Mouse (Mus musculus): Measurements from ENCODE around the gene Vac14. TPM values are rescaled to one million over a fixed set of nuclear protein-coding genes. Genes with fewer than 3 reads are reported as not detected.
"Not testable (repeated sequence)": the region's sequence is repeated elsewhere in the genome, so short reads cannot be mapped to it uniquely, and the experiment has no call there.

Vac14 gene
- polyA plus RNA-seq, 1 experiment from 2014 or later = 27.7 TPM

GRCm38 (mm10) chr8:110654075-110655060 is 36.0 kb downstream of the Vac14 start:
- Histone ChIP-seq H3K27me3 (ENCODE audit: low read depth, poor library complexity, severe bottlenecking) (no peaks in the 10 kb centered on the region), H3K27ac (replicated peaks) (0 out of 2 replicates have a peak overlapping the region, but pooled peaks have one; percentile 35), H3K4me3 (no peak overlapping the region), H3K9me3 (replicated peaks) (no peaks in the 10 kb centered on the region), H3K36me3 (peaks cover 79% of the 10 kb centered on the region), H3K4me1 (peaks cover 11% of the 10 kb centered on the region)
- 64% methylated on average over 9 of the region's 9 CpGs for WGBS
- DNase-seq (ENCODE audit: low spot score) = no peak

DNA sequence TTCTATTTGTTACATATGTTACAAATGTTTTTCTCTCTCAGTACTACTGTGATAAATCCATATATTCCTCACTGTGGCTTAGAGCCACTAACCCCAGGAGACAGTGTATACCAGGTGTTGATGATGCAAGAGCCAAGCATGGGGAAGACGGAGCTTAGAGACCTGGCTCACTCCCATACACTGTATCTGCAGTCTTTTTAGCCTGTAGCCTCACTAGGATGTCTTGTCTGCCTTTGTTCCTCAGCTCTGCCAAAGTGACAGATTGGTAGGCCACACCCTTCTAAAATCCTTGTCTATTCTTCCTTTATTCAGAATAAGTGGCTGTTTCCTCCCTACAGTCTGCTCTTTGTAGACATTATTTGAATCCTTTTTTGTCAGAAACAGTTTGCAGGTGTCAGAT is 37.4 kb downstream of the Vac14 start:
- Histone ChIP-seq H3K4me1 (peaks cover 11% of the 10 kb centered on the region), H3K36me3 (peaks cover 74% of the 10 kb centered on the region), H3K27me3 (ENCODE audit: low read depth, poor library complexity, severe bottlenecking) (no peaks in the 10 kb centered on the region), H3K27ac (replicated peaks) (no peak overlapping the region), H3K4me3 (no peak overlapping the region), H3K9me3 (replicated peaks) (no peaks in the 10 kb centered on the region)
- 95% methylated on average over 1 of the region's 1 CpGs for WGBS
- DNase-seq (ENCODE audit: low spot score) = no peak

- Histone ChIP-seq H3K9me3 (replicated peaks) (no peaks in the 10 kb centered on the region), H3K36me3 (peaks cover 67% of the 10 kb centered on the region), H3K27me3 (ENCODE audit: low read depth, poor library complexity, severe bottlenecking) (no peaks in the 10 kb centered on the region), H3K27ac (replicated peaks) (no peak overlapping the region), H3K4me1 (peaks cover 11% of the 10 kb centered on the region), H3K4me3 (no peak overlapping the region)
- DNase-seq (ENCODE audit: low spot score) = no peak
- WGBS = 98% methylated on average over 2 of the region's 2 CpGs
Measured at GRCm38 (mm10) chr8:110657661-110658060, 39.3 kb downstream of the Vac14 start.

GRCm38 (mm10) chr8:110660121-110660520 is 41.7 kb downstream of the Vac14 start:
- DNase-seq (ENCODE audit: low spot score) = no peak
- Histone ChIP-seq H3K27ac (replicated peaks) (no peak overlapping the region), H3K27me3 (ENCODE audit: low read depth, poor library complexity, severe bottlenecking) (no peaks in the 10 kb centered on the region), H3K4me3 (no peak overlapping the region), H3K9me3 (replicated peaks) (no peaks in the 10 kb centered on the region), H3K4me1 (peaks cover 13% of the 10 kb centered on the region), H3K36me3 (peaks cover 47% of the 10 kb centered on the region)

DNA sequence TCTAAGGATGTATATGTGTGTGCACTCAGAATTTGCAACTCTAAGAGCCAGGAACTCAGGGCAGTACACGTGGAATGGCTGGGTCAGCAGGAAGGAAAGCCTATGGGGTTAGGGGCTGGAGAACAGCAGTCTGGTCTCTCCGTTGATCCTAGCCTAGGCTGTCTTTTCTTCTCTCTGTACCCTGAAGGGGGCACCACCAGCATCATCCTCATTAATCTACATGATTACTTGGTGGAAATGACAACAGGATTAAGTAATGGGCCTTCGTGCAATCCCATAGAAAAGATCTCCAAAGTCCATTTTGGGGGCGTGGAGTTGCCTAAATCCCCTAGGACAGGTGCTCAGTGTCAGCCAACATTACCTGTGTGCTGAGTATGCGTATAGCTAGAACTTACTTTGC is 44.2 kb downstream of the Vac14 start:
- H3K27me3 ChIP-seq (ENCODE audit: low read depth, poor library complexity, severe bottlenecking) = no peaks in the 10 kb centered on the region
- peaks cover 29% of the 10 kb centered on the region for H3K36me3 ChIP-seq
- peaks cover 13% of the 10 kb centered on the region for H3K4me1 ChIP-seq
- no peak for DNase-seq (ENCODE audit: low spot score)
- no peaks in the 10 kb centered on the region for H3K9me3 ChIP-seq (replicated peaks)
- 85% methylated on average over 5 of the region's 5 CpGs for WGBS
- no peak overlapping the region for H3K27ac ChIP-seq (replicated peaks)
- H3K4me3 ChIP-seq = no peak overlapping the region

GRCm38 (mm10) chr8:110663015-110663742 is 44.8 kb downstream of the Vac14 start:
- H3K27me3 ChIP-seq (ENCODE audit: low read depth, poor library complexity, severe bottlenecking) = no peaks in the 10 kb centered on the region
- H3K4me3 ChIP-seq = no peak overlapping the region
- WGBS = 86% methylated on average over 6 of the region's 6 CpGs
- H3K9me3 ChIP-seq (replicated peaks) = no peaks in the 10 kb centered on the region
- H3K27ac ChIP-seq (replicated peaks) = no peak overlapping the region
- H3K4me1 ChIP-seq = peaks cover 13% of the 10 kb centered on the region
- DNase-seq (ENCODE audit: low spot score) = no peak
- H3K36me3 ChIP-seq = peaks cover 23% of the 10 kb centered on the region

- H3K9me3 ChIP-seq (replicated peaks) = no peaks in the 10 kb centered on the region
- peaks cover 13% of the 10 kb centered on the region for H3K4me1 ChIP-seq
- H3K36me3 ChIP-seq = peaks cover 18% of the 10 kb centered on the region
- H3K4me3 ChIP-seq = no peak overlapping the region
- no peaks in the 10 kb centered on the region for H3K27me3 ChIP-seq (ENCODE audit: low read depth, poor library complexity, severe bottlenecking)
- 85% methylated on average over 7 of the region's 7 CpGs for WGBS
- H3K27ac ChIP-seq (replicated peaks) = no peak overlapping the region; the same call in 1 of the 2 replicates
- DNase-seq (ENCODE audit: low spot score) = no peak
Measured at GRCm38 (mm10) chr8:110664202-110664896, 46.0 kb downstream of the Vac14 start.

DNA sequence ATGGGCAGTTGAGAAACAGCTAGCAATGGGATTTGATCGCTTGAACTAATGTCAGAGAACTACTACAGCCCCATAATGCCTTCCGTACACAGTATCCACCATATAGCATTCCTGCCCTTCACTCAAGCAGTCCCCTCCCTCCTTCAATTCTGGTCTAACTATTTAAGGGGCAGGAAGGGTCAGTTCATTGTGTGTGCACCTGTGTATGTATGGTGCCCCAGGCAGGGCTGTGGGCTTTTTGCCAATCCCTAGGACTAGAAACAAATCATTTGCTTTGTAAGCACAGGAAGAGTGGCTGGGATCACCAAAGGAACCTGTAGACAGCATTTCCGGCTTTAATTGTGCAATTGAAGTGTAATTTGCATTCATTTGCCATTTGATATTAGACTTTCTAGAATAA is 46.6 kb downstream of the Vac14 start:
- Histone ChIP-seq H3K36me3 (peaks cover 18% of the 10 kb centered on the region), H3K9me3 (replicated peaks) (no peaks in the 10 kb centered on the region), H3K4me3 (no peak overlapping the region), H3K27me3 (ENCODE audit: low read depth, poor library complexity, severe bottlenecking) (no peaks in the 10 kb centered on the region), H3K27ac (replicated peaks) (no peak overlapping the region), H3K4me1 (peaks cover 13% of the 10 kb centered on the region)
- WGBS = 97% methylated on average over 3 of the region's 3 CpGs
- DNase-seq (ENCODE audit: low spot score) = no peak

DNA sequence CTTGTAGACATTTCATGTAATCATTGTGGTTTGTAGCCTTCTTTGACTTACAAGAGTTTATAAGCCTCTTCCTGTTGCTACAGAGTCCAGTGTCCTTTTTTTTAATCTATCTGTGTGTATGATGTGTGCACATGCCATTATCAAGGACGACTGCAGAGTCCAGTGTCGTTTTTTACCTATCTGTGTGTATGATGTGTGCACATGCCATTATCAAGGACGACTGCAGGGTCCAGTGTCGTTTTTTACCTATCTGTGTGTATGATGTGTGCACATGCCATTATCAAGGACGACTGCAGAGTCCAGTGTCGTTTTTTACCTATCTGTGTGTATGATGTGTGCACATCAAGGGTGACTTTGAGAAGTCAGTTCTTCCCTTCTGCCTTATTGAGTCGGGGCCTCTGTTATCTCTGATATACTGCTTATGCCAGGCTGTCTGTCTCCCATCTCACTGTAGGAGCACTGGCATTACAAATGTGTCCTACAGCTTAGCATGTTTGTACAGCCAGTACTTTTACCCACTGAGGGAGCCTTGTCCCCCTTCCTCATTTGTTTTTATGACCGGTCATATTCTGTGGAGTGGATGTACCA is 49.3 kb downstream of the Vac14 start:
- WGBS = 90% methylated on average over 8 of the region's 8 CpGs
- H3K9me3 ChIP-seq (replicated peaks); DNase-seq (ENCODE audit: low spot score); H3K4me3 ChIP-seq; H3K27ac ChIP-seq (replicated peaks); H3K27me3 ChIP-seq (ENCODE audit: low read depth, poor library complexity, severe bottlenecking): not testable (repeated sequence)
- H3K36me3 ChIP-seq = peaks cover 27% of the 10 kb centered on the region
- peaks cover 13% of the 10 kb centered on the region for H3K4me1 ChIP-seq

DNA sequence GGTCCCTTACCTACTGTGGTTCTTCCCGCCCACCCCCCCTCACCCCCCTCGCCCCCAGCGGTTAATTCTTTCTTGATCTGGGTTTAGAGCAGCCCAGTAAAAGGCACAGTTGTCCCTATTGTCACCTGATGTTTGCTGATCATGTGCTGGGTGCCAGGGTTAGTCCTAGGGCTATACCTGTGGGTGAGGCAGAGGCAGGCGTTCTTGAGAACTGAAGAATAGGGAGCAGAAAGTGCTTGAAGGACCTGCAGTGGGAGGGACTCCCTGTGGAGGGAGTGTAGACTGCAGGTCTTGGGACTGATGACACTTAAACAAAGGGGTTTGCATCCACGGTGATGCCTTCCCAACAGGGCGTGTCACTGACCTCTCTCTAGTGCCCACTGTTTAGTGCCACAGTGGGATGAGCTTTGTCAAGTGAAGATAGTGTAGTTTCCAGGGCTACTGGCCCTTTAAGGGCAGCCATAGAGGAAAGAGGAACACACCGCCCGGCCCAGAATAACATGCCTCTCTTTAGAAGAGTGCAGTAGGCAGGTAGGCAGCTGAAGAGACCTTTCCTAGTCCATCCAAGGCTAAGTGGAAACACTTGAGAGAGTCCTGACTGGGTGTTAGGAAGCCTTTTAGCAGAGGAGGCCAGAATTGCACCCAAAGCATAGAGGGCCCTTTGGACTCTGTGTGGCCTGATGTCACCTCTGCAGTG is 51.7 kb downstream of the Vac14 start:
- no peak overlapping the region for H3K27ac ChIP-seq (replicated peaks)
- no peak for DNase-seq (ENCODE audit: low spot score)
- H3K36me3 ChIP-seq = peaks cover 48% of the 10 kb centered on the region
- 73% methylated on average over 8 of the region's 8 CpGs for WGBS
- no peaks in the 10 kb centered on the region for H3K4me1 ChIP-seq
- no peaks in the 10 kb centered on the region for H3K27me3 ChIP-seq (ENCODE audit: low read depth, poor library complexity, severe bottlenecking)
- H3K4me3 ChIP-seq = no peak overlapping the region
- no peaks in the 10 kb centered on the region for H3K9me3 ChIP-seq (replicated peaks)

DNA sequence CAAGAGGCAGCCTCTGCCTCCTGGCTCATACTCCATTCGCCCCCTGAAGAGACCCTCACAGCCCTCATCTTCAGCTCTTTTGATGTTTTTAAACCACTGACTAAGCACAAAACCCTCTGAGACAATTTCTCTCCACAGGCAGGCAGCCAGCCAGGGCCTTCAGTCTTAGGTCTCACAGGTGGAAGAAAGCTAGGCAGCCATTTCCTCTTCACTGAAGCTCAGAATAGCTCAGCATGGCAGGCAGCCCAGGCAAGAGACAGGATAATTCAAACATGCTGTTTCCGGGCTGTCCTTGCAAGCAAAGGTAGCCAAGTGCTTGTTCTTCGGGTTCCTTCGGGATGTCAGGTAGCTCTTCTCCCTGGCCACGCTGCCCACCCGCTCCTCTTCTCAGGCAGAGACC is 52.9 kb downstream of the Vac14 start:
- Histone ChIP-seq H3K27ac (replicated peaks) (no peak overlapping the region), H3K36me3 (peaks cover 60% of the 10 kb centered on the region), H3K27me3 (ENCODE audit: low read depth, poor library complexity, severe bottlenecking) (no peaks in the 10 kb centered on the region), H3K4me1 (no peaks in the 10 kb centered on the region), H3K4me3 (no peak overlapping the region), H3K9me3 (replicated peaks) (no peaks in the 10 kb centered on the region)
- 91% methylated on average over 6 of the region's 6 CpGs for WGBS
- DNase-seq (ENCODE audit: low spot score) = no peak

DNA sequence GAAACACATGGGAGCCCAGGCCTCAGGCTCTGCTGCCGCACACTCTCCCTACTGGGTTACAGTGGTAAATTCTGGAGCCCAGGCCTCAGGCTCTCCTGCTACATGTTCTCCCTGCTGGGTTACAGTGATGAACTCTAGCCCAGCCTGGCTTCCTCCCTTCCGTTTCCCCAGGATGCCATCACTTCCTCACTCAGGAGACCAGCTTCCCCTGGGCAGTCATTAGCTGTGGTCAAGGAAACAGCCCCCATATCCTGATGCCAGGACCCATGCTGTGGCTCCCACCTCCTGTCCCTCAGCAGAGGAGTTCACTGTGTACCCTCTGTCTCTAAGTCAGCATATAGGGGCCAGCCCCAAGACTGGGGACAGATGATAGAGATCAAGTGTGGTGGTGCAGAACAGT is 53.7 kb downstream of the Vac14 start:
- Histone ChIP-seq H3K4me1 (no peaks in the 10 kb centered on the region), H3K27me3 (ENCODE audit: low read depth, poor library complexity, severe bottlenecking) (no peaks in the 10 kb centered on the region), H3K36me3 (peaks cover 67% of the 10 kb centered on the region), H3K27ac (replicated peaks) (no peak overlapping the region), H3K4me3 (no peak overlapping the region), H3K9me3 (replicated peaks) (no peaks in the 10 kb centered on the region)
- no peak for DNase-seq (ENCODE audit: low spot score)
- WGBS = 85% methylated on average over 2 of the region's 2 CpGs

Measured in midbrain, embryonic 10.5 days (tissue).